Mouse (Mus musculus): ENCODE measurements around the gene Pgap3. TPM values are rescaled to one million over a fixed set of nuclear protein-coding genes. Genes with fewer than 3 reads are reported as not detected.

Gene Pgap3
- polyA plus RNA-seq, 1 experiment, result 0.91 TPM

DNA sequence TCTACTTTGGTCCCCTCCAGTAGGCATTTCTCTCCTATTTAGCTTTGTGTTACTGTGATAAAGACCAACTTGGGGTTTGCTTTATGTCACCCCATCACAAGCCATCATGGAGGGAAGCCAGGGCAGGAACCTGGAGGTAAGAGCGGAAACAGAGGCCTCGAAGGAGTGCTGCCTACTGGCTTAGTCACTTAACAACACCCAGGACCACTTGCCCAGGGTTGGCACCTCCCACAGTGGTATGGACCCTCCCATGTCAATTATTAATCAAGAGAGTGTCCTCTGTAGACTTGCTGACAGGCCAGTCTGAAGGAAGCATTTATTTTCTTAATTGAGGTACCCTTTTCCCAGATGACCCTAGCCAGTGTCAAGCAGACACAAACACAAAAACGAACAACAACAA is 526 bp upstream of the Pgap3 start:
- Histone ChIP-seq H3K4me3 (replicated peaks) (peak overlapping the region; percentile 78), H3K27me3 (ENCODE audit: control insufficient read depth) (peaks cover 18% of the 10 kb centered on the region), H3K36me3 (ENCODE audit: control insufficient read depth) (peaks cover 7% of the 10 kb centered on the region), H3K9me3 (ENCODE audit: control insufficient read depth, low read length) (no peaks in the 10 kb centered on the region), H3K4me1 (ENCODE audit: control insufficient read depth) (peaks cover 31% of the 10 kb centered on the region)
- TF ChIP-seq TAL1 (IDR thresholded peaks at IDR 0.05; ENCODE audit: low read length) (no peak), GATA1 (IDR thresholded peaks at IDR 0.05; ENCODE audit: low read length) (no peak)

DNA sequence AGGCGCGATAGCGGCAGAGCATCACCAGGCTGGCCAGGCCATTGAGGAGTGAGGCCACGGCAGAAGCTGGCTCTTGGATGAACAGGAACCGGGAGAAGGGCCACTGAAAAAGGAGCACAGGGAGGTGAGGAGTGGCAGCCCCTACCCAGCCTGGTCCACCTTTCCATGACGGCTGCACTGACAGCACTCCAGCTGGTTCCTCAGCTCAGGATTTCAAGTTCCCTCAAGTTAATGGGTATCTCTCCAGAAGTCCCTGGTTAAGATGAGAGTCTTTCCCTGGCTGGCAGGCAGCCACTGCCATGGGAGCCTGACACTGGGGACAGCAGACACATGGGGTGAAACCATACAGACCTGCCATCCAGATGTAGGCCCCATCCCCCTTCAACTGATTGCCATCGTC is 2.3 kb downstream of the Pgap3 start:
- no peak overlapping the region for H3K4me3 ChIP-seq (replicated peaks)
- H3K9me3 ChIP-seq (ENCODE audit: control insufficient read depth, low read length), result no peaks in the 10 kb centered on the region
- TF ChIP-seq TAL1 (IDR thresholded peaks at IDR 0.05; ENCODE audit: low read length) (no peak), GATA1 (IDR thresholded peaks at IDR 0.05; ENCODE audit: low read length) (no peak)
- H3K4me1 ChIP-seq (ENCODE audit: control insufficient read depth), result peaks cover 56% of the 10 kb centered on the region
- H3K27me3 ChIP-seq (ENCODE audit: control insufficient read depth), result peaks cover 4% of the 10 kb centered on the region; the same call in 1 of the 2 replicates
- peaks cover 7% of the 10 kb centered on the region for H3K36me3 ChIP-seq (ENCODE audit: control insufficient read depth)

DNA sequence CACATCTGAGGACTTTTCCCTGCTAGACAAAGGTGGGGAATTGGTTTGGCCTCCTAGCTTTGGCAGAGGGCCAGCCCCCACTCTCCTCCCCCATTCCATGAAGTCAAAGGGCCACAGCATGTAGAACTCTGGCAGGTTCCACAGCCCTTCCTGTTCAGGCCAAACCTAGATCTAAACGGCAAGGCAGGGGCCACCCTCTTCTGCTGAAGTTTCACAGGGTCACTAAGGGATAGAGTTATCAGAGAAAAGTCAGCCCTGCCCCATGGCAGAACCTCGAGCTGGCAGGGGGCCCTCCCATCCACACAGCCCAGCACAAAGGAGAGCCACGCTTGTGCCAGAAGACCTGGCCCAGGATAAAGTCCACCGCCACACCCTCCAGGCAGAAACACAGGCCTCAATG is 5.2 kb downstream of the Pgap3 start:
- H3K9me3 ChIP-seq (ENCODE audit: control insufficient read depth, low read length), result no peaks in the 10 kb centered on the region
- H3K27me3 ChIP-seq (ENCODE audit: control insufficient read depth), result no peaks in the 10 kb centered on the region
- H3K4me1 ChIP-seq (ENCODE audit: control insufficient read depth), result peaks cover 66% of the 10 kb centered on the region

DNA sequence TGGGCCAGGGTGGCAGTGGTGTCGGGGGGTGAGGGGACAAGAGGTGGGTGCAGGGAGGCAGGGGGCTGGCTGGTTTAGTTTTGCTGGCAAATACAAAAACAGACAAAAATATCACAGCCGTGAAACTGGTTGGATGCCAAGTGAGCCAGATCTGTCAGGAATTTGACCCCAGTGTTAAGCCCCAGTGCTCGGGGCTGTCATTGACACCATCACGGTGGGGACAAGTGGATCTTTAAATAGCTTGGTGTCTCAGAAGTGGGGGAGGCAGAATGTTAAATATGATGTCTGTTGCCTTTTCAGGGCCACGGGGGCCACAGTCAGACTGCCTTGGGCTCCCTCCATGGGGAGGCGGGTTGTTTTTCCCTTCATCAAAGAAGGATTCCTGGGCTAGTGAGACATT is 6.0 kb downstream of the Pgap3 start:
- Histone ChIP-seq H3K4me1 (ENCODE audit: control insufficient read depth) (peaks cover 59% of the 10 kb centered on the region), H3K9me3 (ENCODE audit: control insufficient read depth, low read length) (no peaks in the 10 kb centered on the region), H3K27me3 (ENCODE audit: control insufficient read depth) (no peaks in the 10 kb centered on the region), H3K4me3 (replicated peaks) (no peak overlapping the region), H3K36me3 (ENCODE audit: control insufficient read depth) (peaks cover 7% of the 10 kb centered on the region)
- TF ChIP-seq GATA1 (IDR thresholded peaks at IDR 0.05; ENCODE audit: low read length), result no peak
- TF ChIP-seq TAL1 (IDR thresholded peaks at IDR 0.05; ENCODE audit: low read length), result no peak

More for the DNA sequence above, 5.2 kb downstream of the Pgap3 start:
- no peak overlapping the region for H3K4me3 ChIP-seq (replicated peaks)
- H3K36me3 ChIP-seq (ENCODE audit: control insufficient read depth), result peaks cover 7% of the 10 kb centered on the region
- TF ChIP-seq GATA1 (IDR thresholded peaks at IDR 0.05; ENCODE audit: low read length), result no peak
- no peak for TF ChIP-seq TAL1 (IDR thresholded peaks at IDR 0.05; ENCODE audit: low read length)

DNA sequence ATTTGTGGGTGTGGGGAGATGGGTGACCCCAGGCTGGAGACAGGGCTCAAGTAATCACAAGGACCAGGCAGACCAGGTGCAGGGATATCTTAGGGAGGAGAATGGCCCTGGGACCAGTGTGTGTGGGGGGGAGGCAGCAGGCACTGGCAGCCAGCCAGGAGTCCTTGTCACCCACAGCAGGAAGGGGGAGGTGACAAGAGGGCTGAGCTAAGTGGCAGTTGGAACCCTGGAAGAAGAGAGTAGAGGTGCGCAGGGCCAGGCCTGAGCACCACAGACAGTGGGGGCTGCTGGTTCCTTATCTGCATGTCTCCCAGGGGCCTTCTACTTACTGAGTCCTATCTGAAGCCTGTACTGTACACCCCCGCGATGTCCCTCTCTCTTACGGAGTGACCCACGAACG is 7.0 kb downstream of the Pgap3 start:
- Histone ChIP-seq H3K9me3 (ENCODE audit: control insufficient read depth, low read length) (no peaks in the 10 kb centered on the region), H3K27me3 (ENCODE audit: control insufficient read depth) (peaks cover 2% of the 10 kb centered on the region), H3K4me3 (replicated peaks) (peak overlapping the region; percentile 43), H3K36me3 (ENCODE audit: control insufficient read depth) (peaks cover 7% of the 10 kb centered on the region), H3K4me1 (ENCODE audit: control insufficient read depth) (peaks cover 56% of the 10 kb centered on the region)
- no peak for TF ChIP-seq TAL1 (IDR thresholded peaks at IDR 0.05; ENCODE audit: low read length)
- TF ChIP-seq GATA1 (IDR thresholded peaks at IDR 0.05; ENCODE audit: low read length), result no peak

DNA sequence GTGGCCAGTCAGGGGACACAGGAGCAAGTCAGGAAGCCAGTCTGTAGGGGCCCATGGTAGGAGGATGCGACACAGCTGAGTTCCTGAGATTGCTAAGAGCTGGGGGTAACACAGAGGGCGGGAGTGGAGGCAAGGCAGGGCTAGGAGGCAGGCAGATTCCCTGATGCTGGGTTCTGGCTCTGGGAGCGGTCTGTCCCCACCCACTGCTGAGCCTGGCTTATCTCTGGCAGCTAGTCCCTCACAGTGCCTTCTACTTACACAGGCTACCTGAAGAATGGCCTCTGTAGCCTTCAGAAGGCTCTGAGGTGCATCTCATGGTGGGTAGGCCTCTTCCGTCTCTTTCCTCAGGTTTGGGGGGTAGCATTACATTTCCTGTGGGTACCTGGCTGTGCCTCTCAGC is 7.6 kb downstream of the Pgap3 start:
- Histone ChIP-seq H3K4me3 (replicated peaks) (peak overlapping the region; percentile 43), H3K9me3 (ENCODE audit: control insufficient read depth, low read length) (no peaks in the 10 kb centered on the region)

DNA sequence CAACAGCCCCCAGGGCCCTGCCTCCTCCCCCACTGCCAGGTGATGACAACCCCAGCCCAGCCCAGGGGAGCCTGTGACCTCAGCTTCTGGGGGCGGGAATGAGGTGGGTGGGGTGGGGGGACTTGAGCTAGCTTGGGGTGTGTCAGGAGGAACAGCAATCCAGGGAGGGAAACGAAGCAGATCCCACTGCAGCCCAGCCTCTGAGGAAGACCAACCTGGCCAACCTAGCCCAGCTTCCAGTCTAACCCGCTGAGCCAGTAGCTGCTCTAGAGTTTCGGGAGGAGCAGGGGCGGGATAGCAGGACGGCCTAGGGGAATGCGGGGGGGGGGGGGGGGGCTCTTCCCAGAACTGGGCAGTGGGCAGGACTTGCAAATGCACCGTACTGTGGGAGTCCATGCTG is 8.3 kb downstream of the Pgap3 start:
- Histone ChIP-seq H3K36me3 (ENCODE audit: control insufficient read depth) (peaks cover 2% of the 10 kb centered on the region), H3K9me3 (ENCODE audit: control insufficient read depth, low read length) (no peaks in the 10 kb centered on the region), H3K27me3 (ENCODE audit: control insufficient read depth) (peaks cover 15% of the 10 kb centered on the region), H3K4me3 (replicated peaks) (no peak overlapping the region), H3K4me1 (ENCODE audit: control insufficient read depth) (peaks cover 56% of the 10 kb centered on the region)
- no peak for TF ChIP-seq TAL1 (IDR thresholded peaks at IDR 0.05; ENCODE audit: low read length)
- no peak for TF ChIP-seq GATA1 (IDR thresholded peaks at IDR 0.05; ENCODE audit: low read length)

More for the DNA sequence above, 7.6 kb downstream of the Pgap3 start:
- Histone ChIP-seq H3K36me3 (ENCODE audit: control insufficient read depth) (peaks cover 4% of the 10 kb centered on the region), H3K27me3 (ENCODE audit: control insufficient read depth) (peaks cover 9% of the 10 kb centered on the region), H3K4me1 (ENCODE audit: control insufficient read depth) (peaks cover 56% of the 10 kb centered on the region)
- TF ChIP-seq GATA1 (IDR thresholded peaks at IDR 0.05; ENCODE audit: low read length), result peak; percentile 68
- TF ChIP-seq TAL1 (IDR thresholded peaks at IDR 0.05; ENCODE audit: low read length), result no peak

DNA sequence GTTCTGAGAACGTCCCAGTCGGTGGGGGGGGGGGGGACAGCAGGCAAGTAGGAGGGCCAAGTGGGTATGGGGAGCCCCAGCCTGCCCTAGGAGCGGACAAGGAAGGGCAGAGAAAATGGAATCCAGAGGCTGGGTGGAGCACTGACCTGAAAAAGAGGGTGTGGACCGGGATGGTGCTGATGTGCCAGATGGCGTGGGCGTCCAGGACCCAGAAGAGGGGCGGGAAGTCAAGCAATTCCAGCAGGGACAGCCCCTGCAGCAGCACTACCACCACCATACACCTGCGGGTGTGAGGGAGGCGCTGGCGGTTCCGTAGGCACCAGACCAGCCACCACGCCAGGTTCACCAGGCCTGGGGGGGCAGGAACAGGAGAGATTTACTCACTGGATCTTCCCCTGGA is 10.1 kb downstream of the Pgap3 start:
- no peaks in the 10 kb centered on the region for H3K9me3 ChIP-seq (ENCODE audit: control insufficient read depth, low read length)
- TF ChIP-seq TAL1 (IDR thresholded peaks at IDR 0.05; ENCODE audit: low read length) (no peak), GATA1 (IDR thresholded peaks at IDR 0.05; ENCODE audit: low read length) (no peak)
- H3K36me3 ChIP-seq (ENCODE audit: control insufficient read depth), result no peaks in the 10 kb centered on the region; the same call in 1 of the 2 replicates
- H3K4me3 ChIP-seq (replicated peaks), result no peak overlapping the region
- peaks cover 46% of the 10 kb centered on the region for H3K4me1 ChIP-seq (ENCODE audit: control insufficient read depth)
- peaks cover 34% of the 10 kb centered on the region for H3K27me3 ChIP-seq (ENCODE audit: control insufficient read depth)

DNA sequence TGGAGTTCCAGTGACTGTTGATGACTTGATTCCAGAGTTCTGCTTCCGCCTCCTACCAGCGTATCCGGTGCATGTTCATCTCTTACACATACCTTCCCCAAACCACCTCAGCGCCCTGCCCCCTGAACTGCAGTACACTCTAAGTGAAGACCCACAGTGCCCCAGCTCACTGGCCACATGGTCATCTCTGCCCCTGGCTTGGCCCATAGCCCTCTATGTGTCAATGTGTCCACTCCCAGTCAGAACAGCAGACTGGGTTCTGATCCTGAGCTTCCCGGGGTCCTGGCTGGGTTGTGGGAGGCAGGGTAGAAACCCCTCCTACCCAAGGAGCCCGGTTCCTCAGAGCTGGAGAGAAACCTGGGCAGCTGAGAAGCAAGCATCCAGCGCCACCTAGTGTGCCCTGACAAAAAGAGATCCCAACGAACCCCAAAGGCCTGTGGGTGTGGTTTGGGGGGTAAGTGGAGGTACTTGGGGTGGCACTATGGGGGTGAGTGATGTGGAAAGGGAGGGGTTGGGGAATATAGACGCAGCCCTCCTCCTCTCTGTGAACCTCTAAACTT is 11.0 kb downstream of the Pgap3 start:
- no peaks in the 10 kb centered on the region for H3K9me3 ChIP-seq (ENCODE audit: control insufficient read depth, low read length)
- TF ChIP-seq GATA1 (IDR thresholded peaks at IDR 0.05; ENCODE audit: low read length) (no peak), TAL1 (IDR thresholded peaks at IDR 0.05; ENCODE audit: low read length) (no peak)
- H3K27me3 ChIP-seq (ENCODE audit: control insufficient read depth), result peaks cover 42% of the 10 kb centered on the region
- no peaks in the 10 kb centered on the region; the same call in 1 of the 2 replicates for H3K36me3 ChIP-seq (ENCODE audit: control insufficient read depth)
- peaks cover 38% of the 10 kb centered on the region for H3K4me1 ChIP-seq (ENCODE audit: control insufficient read depth)
- H3K4me3 ChIP-seq (replicated peaks), result no peak overlapping the region

DNA sequence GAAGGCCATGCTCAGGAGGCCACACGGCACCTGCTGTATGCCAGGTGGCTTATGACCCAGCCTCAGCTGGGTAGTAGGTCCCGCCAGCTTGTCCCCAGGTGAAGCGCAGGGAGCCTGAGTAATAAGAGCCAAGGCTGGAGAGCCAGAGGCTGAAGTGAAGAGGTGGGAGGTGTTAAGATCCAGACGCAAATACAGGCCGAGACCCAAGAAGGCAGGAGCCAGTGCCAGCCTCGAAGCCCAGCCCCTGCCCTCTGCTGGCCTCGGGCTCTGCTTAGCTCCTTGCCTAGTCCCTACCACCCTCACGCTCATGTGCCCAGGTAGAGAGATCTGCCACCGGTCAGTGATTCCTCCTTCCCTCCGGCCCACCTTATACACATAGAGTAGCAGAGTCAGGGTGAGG is 12.0 kb downstream of the Pgap3 start:
- Histone ChIP-seq H3K4me1 (ENCODE audit: control insufficient read depth) (peaks cover 27% of the 10 kb centered on the region), H3K4me3 (replicated peaks) (no peak overlapping the region), H3K9me3 (ENCODE audit: control insufficient read depth, low read length) (no peaks in the 10 kb centered on the region), H3K36me3 (ENCODE audit: control insufficient read depth) (no peaks in the 10 kb centered on the region), H3K27me3 (ENCODE audit: control insufficient read depth) (peaks cover 52% of the 10 kb centered on the region)
- TF ChIP-seq TAL1 (IDR thresholded peaks at IDR 0.05; ENCODE audit: low read length) (no peak), GATA1 (IDR thresholded peaks at IDR 0.05; ENCODE audit: low read length) (no peak)

All from erythroblast, embryonic 14.5 days (primary cell).